Mouse (Mus musculus): Measurements from ENCODE around the gene Osbp. TPM values are rescaled to one million over a fixed set of nuclear protein-coding genes. Genes with fewer than 3 reads are reported as not detected.
A peak's percentile ranks its signal among the peaks of the same experiment; 100 is the strongest.

Gene Osbp
- polyA plus RNA-seq, 1 experiment from 2014 or later, result 6.3 TPM

DNA sequence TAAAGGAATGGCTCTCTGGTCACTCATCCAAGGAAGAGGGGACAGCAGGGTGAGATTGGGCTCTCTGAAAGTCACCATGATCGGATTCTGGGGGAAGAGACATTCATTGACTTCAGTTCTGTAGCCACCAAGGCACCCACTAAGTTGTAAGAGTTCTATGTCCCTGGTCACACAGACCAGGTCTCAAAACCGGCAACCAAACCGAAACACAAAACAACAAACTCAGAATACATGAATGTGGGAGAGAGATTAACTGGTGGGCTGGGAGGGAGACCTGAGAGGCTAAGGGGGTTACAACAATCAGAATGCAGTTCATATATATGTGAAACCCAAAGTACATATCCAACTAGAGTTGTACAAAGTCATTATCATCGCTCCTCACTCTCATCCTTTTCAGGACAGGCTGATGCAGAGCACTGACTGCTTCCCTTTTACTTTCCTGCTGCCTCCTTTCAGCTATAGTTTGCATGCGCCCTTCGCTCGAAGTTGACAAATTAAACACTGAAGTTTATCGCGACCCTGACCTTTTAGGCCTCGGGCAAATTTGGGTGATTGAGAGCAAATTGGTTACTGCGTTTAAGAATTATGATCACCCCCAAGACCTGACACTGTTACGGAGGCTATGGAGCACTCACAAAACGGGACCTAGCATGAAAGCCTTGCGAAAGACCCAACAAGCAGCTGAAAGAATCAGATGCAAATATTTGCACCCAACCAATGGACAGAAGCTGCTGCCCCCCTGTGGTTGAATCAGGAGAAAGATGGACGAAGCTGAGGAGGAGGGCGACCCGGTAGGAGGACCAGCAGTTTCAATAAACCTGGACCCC, 41.6 kb downstream of the Osbp start:
- H3K27ac ChIP-seq, result no peak overlapping the region
- H3K9ac ChIP-seq, result no peak overlapping the region
- no peaks in the 10 kb centered on the region for H3K9me3 ChIP-seq
- H3K36me3 ChIP-seq (replicated peaks), result no peaks in the 10 kb centered on the region
- ATAC-seq (ENCODE audit: low FRiP score), result no peak
- H3K4me2 ChIP-seq, result peak overlapping the region; percentile 54
- peaks cover 23% of the 10 kb centered on the region for H3K4me1 ChIP-seq
- 8% methylated on average over 17 of the region's 17 CpGs for WGBS
- no peaks in the 10 kb centered on the region for H3K27me3 ChIP-seq
- peak overlapping the region; percentile 60 for H3K4me3 ChIP-seq (replicated peaks)

GRCm38 (mm10) chr19:12008410-12009380, 43.0 kb downstream of the Osbp start:
- H3K9ac ChIP-seq, result no peak overlapping the region
- H3K4me2 ChIP-seq, result peak overlapping the region; percentile 15; the same call in 1 of the 2 replicates
- H3K36me3 ChIP-seq (replicated peaks), result no peaks in the 10 kb centered on the region
- H3K27me3 ChIP-seq, result no peaks in the 10 kb centered on the region
- no peak for ATAC-seq (ENCODE audit: low FRiP score)
- no peak overlapping the region for H3K4me3 ChIP-seq (replicated peaks)
- no peaks in the 10 kb centered on the region for H3K9me3 ChIP-seq
- H3K4me1 ChIP-seq, result peaks cover 23% of the 10 kb centered on the region
- WGBS, result 19% methylated on average over 17 of the region's 17 CpGs
- no peak overlapping the region for H3K27ac ChIP-seq

DNA sequence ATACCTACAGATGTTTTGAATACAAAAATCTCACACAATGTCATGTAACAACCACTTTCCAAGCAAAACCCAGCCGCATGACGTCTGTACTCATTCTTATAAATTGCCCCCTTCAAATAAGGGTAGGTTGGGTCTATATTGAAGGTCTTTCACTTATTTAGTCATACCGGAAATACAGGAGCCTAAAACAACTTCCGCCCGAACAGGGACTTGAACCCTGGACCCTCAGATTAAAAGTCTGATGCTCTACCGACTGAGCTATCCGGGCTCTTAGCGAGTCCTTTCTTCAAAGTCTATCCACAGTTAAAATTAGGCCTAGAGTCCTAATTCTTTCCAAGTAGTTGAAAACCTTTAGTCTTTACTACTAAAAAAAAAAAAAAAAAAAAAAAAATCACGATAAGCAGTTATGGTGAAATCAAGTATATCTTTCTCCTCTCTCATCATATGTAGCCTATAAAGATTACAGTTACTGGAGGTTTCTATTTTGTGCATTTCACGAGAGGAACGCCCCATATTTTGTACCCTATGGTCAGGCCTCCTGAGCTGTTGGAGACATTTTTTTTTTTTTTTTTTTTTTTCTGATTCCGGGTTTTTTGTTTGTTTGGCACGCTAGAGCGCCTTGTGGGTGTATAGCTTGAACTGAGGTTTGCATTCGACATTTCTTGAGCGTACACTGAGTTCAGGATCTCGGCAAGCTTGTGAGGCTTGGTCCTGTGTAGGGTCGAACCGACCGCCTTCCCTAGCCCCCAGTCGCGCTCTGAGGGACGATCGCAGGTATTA, 44.0 kb downstream of the Osbp start:
- Histone ChIP-seq H3K36me3 (replicated peaks) (no peaks in the 10 kb centered on the region), H3K27ac (peak overlapping the region; percentile 91), H3K9ac (peak overlapping the region; percentile 72), H3K4me1 (peaks cover 19% of the 10 kb centered on the region), H3K4me3 (replicated peaks) (peak overlapping the region; percentile 65), H3K27me3 (no peaks in the 10 kb centered on the region), H3K9me3 (no peaks in the 10 kb centered on the region), H3K4me2 (peak overlapping the region; percentile 63)
- under 1% methylated on average over 24 of the region's 24 CpGs for WGBS
- no peak for ATAC-seq (ENCODE audit: low FRiP score)

GRCm38 (mm10) chr19:12010281-12010771, 44.6 kb downstream of the Osbp start:
- peaks cover 16% of the 10 kb centered on the region for H3K4me1 ChIP-seq
- ATAC-seq (ENCODE audit: low FRiP score), result peak; percentile 22; the same call in 1 of the 2 replicates
- WGBS, result under 1% methylated on average over 24 of the region's 24 CpGs

GRCm38 (mm10) chr19:12010916-12011559, 45.3 kb downstream of the Osbp start:
- Histone ChIP-seq H3K4me1 (peaks cover 16% of the 10 kb centered on the region), H3K9ac (peak overlapping the region; percentile 72), H3K4me3 (replicated peaks) (peak overlapping the region; percentile 65), H3K27ac (peak overlapping the region; percentile 91), H3K27me3 (no peaks in the 10 kb centered on the region), H3K9me3 (no peaks in the 10 kb centered on the region), H3K4me2 (peak overlapping the region; percentile 63), H3K36me3 (replicated peaks) (no peaks in the 10 kb centered on the region)
- under 1% methylated on average over 26 of the region's 26 CpGs for WGBS
- peak; percentile 63 for ATAC-seq (ENCODE audit: low FRiP score)

More at GRCm38 (mm10) chr19:12010281-12010771, 44.6 kb downstream of the Osbp start:
- H3K27ac ChIP-seq, result peak overlapping the region; percentile 91
- peak overlapping the region; percentile 63 for H3K4me2 ChIP-seq
- H3K27me3 ChIP-seq, result no peaks in the 10 kb centered on the region
- H3K9me3 ChIP-seq, result no peaks in the 10 kb centered on the region
- peak overlapping the region; percentile 72 for H3K9ac ChIP-seq
- H3K36me3 ChIP-seq (replicated peaks), result no peaks in the 10 kb centered on the region
- peak overlapping the region; percentile 65 for H3K4me3 ChIP-seq (replicated peaks)

DNA sequence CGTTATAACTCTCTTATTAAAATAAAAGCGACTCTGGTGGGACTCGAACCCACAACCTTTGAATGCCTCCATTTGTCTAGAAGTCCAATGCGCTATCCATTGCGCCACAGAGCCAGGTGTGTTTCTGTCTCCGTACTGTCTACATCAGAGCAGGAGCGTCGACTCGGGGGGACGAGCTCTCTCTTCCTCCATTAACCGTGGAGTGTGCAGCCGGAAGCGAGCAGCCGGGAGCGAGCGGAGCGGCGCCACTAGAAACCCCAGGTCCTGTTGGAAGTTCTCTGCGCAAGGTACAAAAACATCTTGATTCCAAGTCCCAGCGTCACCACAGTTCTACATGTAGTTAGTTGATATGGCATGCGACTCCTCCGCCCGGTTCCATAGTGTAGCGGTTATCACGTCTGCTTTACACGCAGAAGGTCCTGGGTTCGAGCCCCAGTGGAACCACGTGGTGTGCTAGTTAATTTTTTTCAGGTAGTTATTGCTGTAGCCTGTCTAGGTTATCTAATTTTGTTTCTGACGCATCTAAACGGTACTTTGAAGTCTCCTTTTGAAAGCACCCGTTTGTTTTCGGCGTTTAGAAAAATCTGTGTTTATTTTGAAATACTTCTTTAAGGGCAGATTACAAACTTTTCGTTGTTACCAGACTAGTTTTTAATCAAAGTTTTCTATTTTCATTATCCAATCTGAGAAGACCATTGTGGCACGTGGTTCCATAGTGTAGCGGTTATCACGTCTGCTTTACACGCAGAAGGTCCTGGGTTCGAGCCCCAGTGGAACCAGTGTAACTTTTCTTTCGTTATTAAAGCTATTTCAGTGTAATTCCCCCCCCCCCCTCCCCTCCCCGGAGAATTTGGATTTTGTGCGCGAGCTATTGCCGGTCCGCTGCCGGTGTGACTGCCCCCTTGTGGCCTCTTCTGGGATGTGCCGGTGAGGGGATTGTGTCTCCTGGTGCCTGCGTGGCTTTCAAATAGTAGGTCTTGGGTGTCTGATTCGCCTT, 46.1 kb downstream of the Osbp start:
- H3K27ac ChIP-seq, result peak overlapping the region; percentile 69
- peak overlapping the region; percentile 63 for H3K4me2 ChIP-seq
- H3K36me3 ChIP-seq (replicated peaks), result no peaks in the 10 kb centered on the region
- no peaks in the 10 kb centered on the region for H3K27me3 ChIP-seq
- peaks cover 11% of the 10 kb centered on the region for H3K4me1 ChIP-seq
- under 1% methylated on average over 49 of the region's 49 CpGs for WGBS
- H3K9me3 ChIP-seq, result no peaks in the 10 kb centered on the region
- ATAC-seq (ENCODE audit: low FRiP score), result peak; percentile 85
- H3K4me3 ChIP-seq (replicated peaks), result peak overlapping the region; percentile 65
- peak overlapping the region; percentile 8; the same call in 1 of the 2 replicates for H3K9ac ChIP-seq

DNA sequence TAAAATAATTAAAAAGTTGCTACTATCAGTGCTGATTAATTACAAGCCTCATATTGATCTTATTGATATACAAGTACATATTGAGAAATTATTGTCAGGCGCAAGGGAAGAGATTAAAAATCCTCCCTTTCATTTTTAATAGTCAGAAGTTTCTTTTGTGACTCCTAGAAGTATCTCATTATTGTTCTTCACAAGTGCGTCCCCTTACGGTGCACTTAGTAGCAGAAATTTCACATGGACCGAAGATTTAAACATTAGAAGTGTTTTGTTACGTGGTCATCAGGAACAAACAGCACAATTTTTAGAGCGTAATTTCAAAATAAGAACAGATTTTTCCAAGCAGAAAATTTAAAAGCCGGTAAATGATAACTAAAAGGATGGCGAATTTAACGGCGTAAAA, 46.9 kb downstream of the Osbp start:
- Histone ChIP-seq H3K36me3 (replicated peaks) (no peaks in the 10 kb centered on the region), H3K4me3 (replicated peaks) (peak overlapping the region; percentile 65), H3K4me2 (peak overlapping the region; percentile 63), H3K27me3 (no peaks in the 10 kb centered on the region), H3K9me3 (no peaks in the 10 kb centered on the region), H3K9ac (peak overlapping the region; percentile 46), H3K27ac (no peak overlapping the region), H3K4me1 (peaks cover 3% of the 10 kb centered on the region)
- no peak for ATAC-seq (ENCODE audit: low FRiP score)
- WGBS, result under 1% methylated on average over 10 of the region's 10 CpGs

GRCm38 (mm10) chr19:12013228-12013627, 47.5 kb downstream of the Osbp start:
- H3K27me3 ChIP-seq, result no peaks in the 10 kb centered on the region
- H3K4me2 ChIP-seq, result peak overlapping the region; percentile 63
- H3K4me1 ChIP-seq, result no peaks in the 10 kb centered on the region
- ATAC-seq (ENCODE audit: low FRiP score), result no peak
- no peaks in the 10 kb centered on the region for H3K9me3 ChIP-seq
- under 1% methylated on average over 10 of the region's 12 CpGs for WGBS
- H3K4me3 ChIP-seq (replicated peaks), result peak overlapping the region; percentile 65
- H3K27ac ChIP-seq, result no peak overlapping the region
- no peaks in the 10 kb centered on the region for H3K36me3 ChIP-seq (replicated peaks)
- H3K9ac ChIP-seq, result peak overlapping the region; percentile 46

DNA sequence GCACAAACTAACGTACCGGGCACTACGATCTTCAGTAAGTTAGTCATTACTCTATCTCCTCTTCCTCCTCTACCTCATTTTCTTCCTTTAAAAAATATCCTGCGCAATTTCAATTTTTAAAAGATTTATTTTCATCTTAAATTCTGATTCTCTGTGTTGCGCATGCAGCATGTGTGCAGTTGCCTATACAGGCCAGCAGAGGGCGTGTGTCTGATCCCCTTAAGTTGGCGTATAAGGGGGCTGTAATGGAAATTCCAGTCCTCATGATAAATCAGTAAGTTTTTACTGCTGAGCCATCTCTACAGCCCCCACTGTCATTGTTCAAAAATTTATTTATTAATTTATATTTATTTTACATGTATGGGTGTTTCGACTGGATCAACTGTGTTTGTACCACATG, 50.0 kb downstream of the Osbp start:
- Histone ChIP-seq H3K27me3 (no peaks in the 10 kb centered on the region), H3K4me3 (replicated peaks) (no peak overlapping the region), H3K9ac (no peak overlapping the region), H3K4me1 (0 out of 2 replicates have a peak, but pooled peaks cover 5% of the 10 kb centered on the region), H3K27ac (no peak overlapping the region), H3K36me3 (replicated peaks) (no peaks in the 10 kb centered on the region), H3K4me2 (no peak overlapping the region), H3K9me3 (no peaks in the 10 kb centered on the region)
- no peak for ATAC-seq (ENCODE audit: low FRiP score)
- WGBS, result 74% methylated on average over 8 of the region's 8 CpGs

DNA sequence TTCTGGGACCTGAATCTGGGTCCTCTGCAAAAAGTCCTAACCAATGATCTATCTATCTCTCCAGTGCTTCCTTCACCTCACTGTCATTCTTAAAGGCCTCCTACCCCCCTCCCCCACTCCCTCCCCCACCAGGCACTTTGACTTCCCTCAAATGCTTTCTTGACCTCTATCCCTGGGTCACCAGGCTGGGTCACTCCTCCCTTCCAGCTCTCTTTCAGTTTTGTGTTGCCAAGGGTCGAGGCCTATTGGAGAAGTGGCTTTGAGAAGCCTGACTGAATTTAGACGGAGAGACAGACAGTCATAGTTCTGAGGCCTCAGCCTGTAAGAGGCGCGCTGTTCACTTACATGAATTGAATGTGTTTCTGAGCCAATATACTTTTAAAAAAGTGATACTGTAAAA, 50.5 kb downstream of the Osbp start:
- ATAC-seq (ENCODE audit: low FRiP score), result no peak
- Histone ChIP-seq H3K36me3 (replicated peaks) (no peaks in the 10 kb centered on the region), H3K4me3 (replicated peaks) (no peak overlapping the region), H3K9me3 (no peaks in the 10 kb centered on the region), H3K4me1 (0 out of 2 replicates have a peak, but pooled peaks cover 5% of the 10 kb centered on the region), H3K4me2 (no peak overlapping the region), H3K9ac (no peak overlapping the region), H3K27ac (no peak overlapping the region), H3K27me3 (no peaks in the 10 kb centered on the region)
- 78% methylated on average over 4 of the region's 4 CpGs for WGBS
